Mouse (Mus musculus): ENCODE measurements around the gene Prox1. TPM values are rescaled to one million over a fixed set of nuclear protein-coding genes. Genes with fewer than 3 reads are reported as not detected.

Gene Prox1
- polyA plus RNA-seq (2016; fragmentation: Nextera tagmentation; extraction: Ambion mirVana), result 13.4 and 16.3 TPM in 2 replicates

- peak within 1 kb of the TSS; percentile 90 for H3K4me2 ChIP-seq
- peak within 1 kb of the TSS; percentile 92 for H3K27ac ChIP-seq
- ATAC-seq (ENCODE audit: low FRiP score), result peak; percentile 89
- H3K4me1 ChIP-seq, result peaks cover 69% of the 10 kb centered on the region
- peaks cover 50% of the 10 kb centered on the region for H3K27me3 ChIP-seq
- H3K36me3 ChIP-seq (replicated peaks), result no peaks in the 10 kb centered on the region
- under 1% methylated on average over 61 of the region's 62 CpGs for WGBS
- H3K9me3 ChIP-seq, result no peaks in the 10 kb centered on the region
- H3K9ac ChIP-seq, result peak within 1 kb of the TSS; percentile 74
- peak within 1 kb of the TSS; percentile 67 for H3K4me3 ChIP-seq (replicated peaks)
Measured at GRCm38 (mm10) chr1:190169911-190170818, at the start of gene Prox1. TSS of gene Prox1 (minus strand) at chr1:190170714.

- ATAC-seq (ENCODE audit: low FRiP score), result no peak
- no peaks in the 10 kb centered on the region for H3K9me3 ChIP-seq
Measured at GRCm38 (mm10) chr1:190216621-190217020, 46.1 kb upstream of the Prox1 start.

GRCm38 (mm10) chr1:190214626-190215025 is 44.1 kb upstream of the Prox1 start:
- ATAC-seq (ENCODE audit: low FRiP score), result no peak
- H3K9me3 ChIP-seq, result no peaks in the 10 kb centered on the region
- no peak overlapping the region for H3K9ac ChIP-seq
- H3K4me1 ChIP-seq, result 0 out of 2 replicates have a peak, but pooled peaks cover under 1% of the 10 kb centered on the region
- H3K27me3 ChIP-seq, result peaks cover 6% of the 10 kb centered on the region; the same call in 1 of the 2 replicates
- no peaks in the 10 kb centered on the region for H3K36me3 ChIP-seq (replicated peaks)
- 74% methylated on average over 7 of the region's 7 CpGs for WGBS
- no peak overlapping the region for H3K4me3 ChIP-seq (replicated peaks)
- H3K4me2 ChIP-seq, result no peak overlapping the region
- H3K27ac ChIP-seq, result no peak overlapping the region

More at GRCm38 (mm10) chr1:190216621-190217020, 46.1 kb upstream of the Prox1 start:
- H3K4me3 ChIP-seq (replicated peaks), result no peak overlapping the region
- H3K9ac ChIP-seq, result no peak overlapping the region
- 83% methylated on average over 15 of the region's 15 CpGs for WGBS
- H3K27ac ChIP-seq, result 0 out of 2 replicates have a peak overlapping the region, but pooled peaks have one; percentile 42
- H3K27me3 ChIP-seq, result peaks cover 6% of the 10 kb centered on the region; the same call in 1 of the 2 replicates
- H3K4me1 ChIP-seq, result peaks cover 9% of the 10 kb centered on the region; the same call in 1 of the 2 replicates
- no peak overlapping the region for H3K4me2 ChIP-seq
- no peaks in the 10 kb centered on the region for H3K36me3 ChIP-seq (replicated peaks)

- H3K9ac ChIP-seq, result no peak overlapping the region
- H3K4me2 ChIP-seq, result no peak overlapping the region
- 92% methylated on average over 6 of the region's 6 CpGs for WGBS
- no peaks in the 10 kb centered on the region for H3K9me3 ChIP-seq
- no peaks in the 10 kb centered on the region for H3K4me1 ChIP-seq
- no peak overlapping the region for H3K27ac ChIP-seq
- H3K4me3 ChIP-seq (replicated peaks), result no peak overlapping the region
- no peaks in the 10 kb centered on the region for H3K27me3 ChIP-seq
- no peak for ATAC-seq (ENCODE audit: low FRiP score)
- H3K36me3 ChIP-seq (replicated peaks), result no peaks in the 10 kb centered on the region
Measured at GRCm38 (mm10) chr1:190213175-190213574, 42.7 kb upstream of the Prox1 start.

- H3K4me3 ChIP-seq (replicated peaks), result no peak overlapping the region
- H3K9me3 ChIP-seq, result no peaks in the 10 kb centered on the region
- no peak overlapping the region for H3K27ac ChIP-seq
- H3K27me3 ChIP-seq, result no peaks in the 10 kb centered on the region
- H3K36me3 ChIP-seq (replicated peaks), result no peaks in the 10 kb centered on the region
- H3K9ac ChIP-seq, result no peak overlapping the region
- WGBS, result 90% methylated on average over 8 of the region's 8 CpGs
- H3K4me2 ChIP-seq, result no peak overlapping the region
- ATAC-seq (ENCODE audit: low FRiP score), result no peak
- no peaks in the 10 kb centered on the region for H3K4me1 ChIP-seq
Measured at GRCm38 (mm10) chr1:190207246-190207645, 36.7 kb upstream of the Prox1 start.

- Histone ChIP-seq H3K4me3 (replicated peaks) (no peak overlapping the region), H3K4me1 (no peaks in the 10 kb centered on the region), H3K27ac (no peak overlapping the region), H3K4me2 (no peak overlapping the region), H3K9ac (no peak overlapping the region), H3K9me3 (no peaks in the 10 kb centered on the region), H3K36me3 (replicated peaks) (no peaks in the 10 kb centered on the region), H3K27me3 (no peaks in the 10 kb centered on the region)
- no peak for ATAC-seq (ENCODE audit: low FRiP score)
- WGBS, result 90% methylated on average over 2 of the region's 2 CpGs
Measured at GRCm38 (mm10) chr1:190205691-190206090, 35.2 kb upstream of the Prox1 start.

GRCm38 (mm10) chr1:190204378-190205070 is 34.0 kb upstream of the Prox1 start:
- no peak overlapping the region for H3K9ac ChIP-seq
- H3K36me3 ChIP-seq (replicated peaks), result no peaks in the 10 kb centered on the region
- 62% methylated on average over 10 of the region's 10 CpGs for WGBS
- no peaks in the 10 kb centered on the region for H3K27me3 ChIP-seq
- H3K4me1 ChIP-seq, result no peaks in the 10 kb centered on the region
- no peak overlapping the region for H3K4me2 ChIP-seq
- no peaks in the 10 kb centered on the region for H3K9me3 ChIP-seq
- ATAC-seq (ENCODE audit: low FRiP score), result no peak
- no peak overlapping the region for H3K4me3 ChIP-seq (replicated peaks)
- no peak overlapping the region for H3K27ac ChIP-seq

GRCm38 (mm10) chr1:190201696-190202095 is 31.2 kb upstream of the Prox1 start:
- no peak for ATAC-seq (ENCODE audit: low FRiP score)
- Histone ChIP-seq H3K9me3 (no peaks in the 10 kb centered on the region), H3K27ac (no peak overlapping the region), H3K4me1 (no peaks in the 10 kb centered on the region), H3K27me3 (0 out of 2 replicates have a peak, but pooled peaks cover 5% of the 10 kb centered on the region), H3K4me2 (no peak overlapping the region), H3K36me3 (replicated peaks) (no peaks in the 10 kb centered on the region), H3K4me3 (replicated peaks) (no peak overlapping the region), H3K9ac (no peak overlapping the region)
- WGBS, result 91% methylated on average over 6 of the region's 6 CpGs

GRCm38 (mm10) chr1:190200996-190201395 is 30.5 kb upstream of the Prox1 start:
- ATAC-seq (ENCODE audit: low FRiP score), result no peak

GRCm38 (mm10) chr1:190198247-190198646 is 27.7 kb upstream of the Prox1 start:
- no peaks in the 10 kb centered on the region for H3K4me1 ChIP-seq
- H3K9me3 ChIP-seq, result no peaks in the 10 kb centered on the region
- no peak overlapping the region for H3K9ac ChIP-seq
- peaks cover 17% of the 10 kb centered on the region; the same call in 1 of the 2 replicates for H3K27me3 ChIP-seq
- 85% methylated on average over 2 of the region's 2 CpGs for WGBS
- H3K27ac ChIP-seq, result no peak overlapping the region
- no peak for ATAC-seq (ENCODE audit: low FRiP score)
- no peak overlapping the region for H3K4me3 ChIP-seq (replicated peaks)
- H3K36me3 ChIP-seq (replicated peaks), result no peaks in the 10 kb centered on the region
- no peak overlapping the region for H3K4me2 ChIP-seq

More at GRCm38 (mm10) chr1:190200996-190201395, 30.5 kb upstream of the Prox1 start:
- Histone ChIP-seq H3K9ac (no peak overlapping the region), H3K36me3 (replicated peaks) (no peaks in the 10 kb centered on the region), H3K27ac (no peak overlapping the region), H3K4me2 (no peak overlapping the region), H3K4me3 (replicated peaks) (no peak overlapping the region), H3K27me3 (0 out of 2 replicates have a peak, but pooled peaks cover 5% of the 10 kb centered on the region), H3K9me3 (no peaks in the 10 kb centered on the region), H3K4me1 (no peaks in the 10 kb centered on the region)
- WGBS, result 92% methylated on average over 4 of the region's 4 CpGs

GRCm38 (mm10) chr1:190192011-190192410 is 21.5 kb upstream of the Prox1 start:
- peaks cover 32% of the 10 kb centered on the region for H3K4me1 ChIP-seq
- H3K9ac ChIP-seq, result no peak overlapping the region
- peak overlapping the region; percentile 37 for H3K4me2 ChIP-seq
- no peaks in the 10 kb centered on the region for H3K36me3 ChIP-seq (replicated peaks)
- H3K9me3 ChIP-seq, result no peaks in the 10 kb centered on the region
- no peak overlapping the region for H3K27ac ChIP-seq
- 10% methylated on average over 13 of the region's 13 CpGs for WGBS
- H3K27me3 ChIP-seq, result peaks cover 48% of the 10 kb centered on the region
- no peak for ATAC-seq (ENCODE audit: low FRiP score)
- no peak overlapping the region for H3K4me3 ChIP-seq (replicated peaks)

Data from forebrain, embryonic 12.5 days (tissue).